Mouse (Mus musculus): Measurements from ENCODE around the gene Cracr2a. TPM values are rescaled to one million over a fixed set of nuclear protein-coding genes. Genes with fewer than 3 reads are reported as not detected.
A peak's percentile ranks its signal among the peaks of the same experiment; 100 is the strongest.

The Cracr2a gene
- polyA plus RNA-seq, 1 experiment from 2014 or later, result 0.81 TPM

DNA sequence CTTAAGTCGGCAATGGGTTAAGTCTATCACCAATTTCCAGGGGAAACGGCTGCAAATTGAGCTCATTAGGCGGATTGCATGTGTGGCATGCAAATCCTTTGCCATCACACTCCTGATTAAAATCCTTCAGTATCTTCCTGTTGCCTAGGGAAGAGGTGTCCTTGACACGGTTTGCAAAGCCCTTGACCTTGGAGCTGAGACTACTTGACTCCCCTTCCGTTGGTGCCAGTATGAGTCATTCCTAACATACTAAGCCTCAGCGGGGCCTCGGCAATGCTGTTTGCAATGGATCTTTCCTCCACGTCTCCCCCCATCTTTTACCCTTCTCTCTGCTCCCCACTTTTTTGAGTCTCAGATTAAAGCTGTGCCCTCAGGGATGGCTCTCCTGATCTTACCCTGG is 122.4 kb downstream of the Cracr2a start:
- Histone ChIP-seq H3K9me3 (no peaks in the 10 kb centered on the region), H3K27ac (no peak overlapping the region)
- 79% methylated on average over 8 of the region's 8 CpGs for WGBS

DNA sequence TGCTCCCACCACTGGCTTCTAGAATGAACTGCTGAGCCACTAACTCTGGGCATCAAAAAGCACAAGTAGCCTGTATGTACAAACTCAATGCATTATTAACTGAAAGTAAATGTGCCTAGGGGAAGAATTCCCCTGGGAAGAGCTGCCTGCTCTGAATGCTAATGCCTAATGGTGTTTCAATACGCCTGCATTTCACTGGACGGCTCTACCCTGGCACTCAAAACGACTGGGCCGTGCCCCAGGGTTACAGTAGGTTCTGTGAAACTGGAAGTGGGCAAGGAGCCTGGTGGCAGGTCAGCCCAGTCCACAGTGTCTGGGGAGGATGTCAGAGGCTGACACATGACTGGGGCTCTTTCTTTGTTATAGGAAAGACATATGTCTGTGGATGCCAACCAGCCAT is 123.8 kb downstream of the Cracr2a start:
- Histone ChIP-seq H3K4me3 (no peak overlapping the region), H3K36me3 (no peaks in the 10 kb centered on the region), H3K9me3 (no peaks in the 10 kb centered on the region), H3K27ac (peak overlapping the region; percentile 32; the same call in 1 of the 2 replicates), H3K27me3 (replicated peaks) (no peaks in the 10 kb centered on the region), H3K4me2 (replicated peaks) (no peak overlapping the region), H3K4me1 (peaks cover 12% of the 10 kb centered on the region), H3K9ac (no peak overlapping the region)
- peak; percentile 51; the same call in 1 of the 2 replicates for ATAC-seq (ENCODE audit: low FRiP score, low read depth)
- 46% methylated on average over 4 of the region's 4 CpGs for whole genome bisulfite sequencing

More for the DNA sequence above, 122.4 kb downstream of the Cracr2a start:
- no peak for ATAC-seq (ENCODE audit: low FRiP score, low read depth)
- Histone ChIP-seq H3K27me3 (replicated peaks) (no peaks in the 10 kb centered on the region), H3K9ac (no peak overlapping the region), H3K4me1 (peaks cover 12% of the 10 kb centered on the region), H3K36me3 (no peaks in the 10 kb centered on the region), H3K4me3 (no peak overlapping the region), H3K4me2 (replicated peaks) (no peak overlapping the region)

DNA sequence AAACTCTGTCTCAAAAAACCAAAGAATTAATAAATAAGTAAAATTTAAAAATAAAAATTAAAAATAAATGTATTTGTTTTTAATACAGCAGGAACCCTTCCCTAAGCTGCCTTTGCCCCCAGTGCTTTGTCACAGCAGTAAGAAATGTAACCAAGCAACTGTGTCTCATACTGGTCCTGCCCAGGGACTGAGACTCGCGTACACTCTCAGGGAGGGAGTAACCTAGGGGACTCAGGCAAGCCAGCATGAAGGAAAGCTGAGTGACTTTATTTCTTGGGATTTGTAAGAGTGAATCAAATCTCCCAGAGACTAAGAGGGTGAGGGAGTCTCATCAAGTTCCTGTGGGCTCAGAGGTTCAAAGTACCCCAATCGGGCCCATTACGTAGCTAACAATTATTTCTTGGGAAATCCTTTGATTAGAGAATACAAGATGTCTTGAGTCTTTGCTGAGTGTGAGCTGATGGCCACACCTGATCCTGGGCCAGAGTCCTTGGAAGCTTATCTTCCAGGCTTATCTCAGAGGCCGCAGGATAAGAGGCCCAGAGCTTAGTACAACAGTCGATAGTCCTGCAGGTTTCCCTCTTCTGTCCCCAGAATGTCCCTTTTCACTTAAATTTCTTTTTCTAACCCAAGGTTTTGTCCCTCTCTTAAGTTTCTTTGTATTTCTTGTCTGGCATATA is 126.2 kb downstream of the Cracr2a start:
- no peak overlapping the region for H3K27ac ChIP-seq
- H3K36me3 ChIP-seq, result no peaks in the 10 kb centered on the region
- H3K4me2 ChIP-seq (replicated peaks), result no peak overlapping the region
- no peak overlapping the region for H3K9ac ChIP-seq
- ATAC-seq (ENCODE audit: low FRiP score, low read depth), result no peak
- WGBS, result 96% methylated on average over 6 of the region's 6 CpGs
- no peaks in the 10 kb centered on the region for H3K9me3 ChIP-seq
- H3K27me3 ChIP-seq (replicated peaks), result no peaks in the 10 kb centered on the region
- H3K4me1 ChIP-seq, result peaks cover 12% of the 10 kb centered on the region
- H3K4me3 ChIP-seq, result no peak overlapping the region

DNA sequence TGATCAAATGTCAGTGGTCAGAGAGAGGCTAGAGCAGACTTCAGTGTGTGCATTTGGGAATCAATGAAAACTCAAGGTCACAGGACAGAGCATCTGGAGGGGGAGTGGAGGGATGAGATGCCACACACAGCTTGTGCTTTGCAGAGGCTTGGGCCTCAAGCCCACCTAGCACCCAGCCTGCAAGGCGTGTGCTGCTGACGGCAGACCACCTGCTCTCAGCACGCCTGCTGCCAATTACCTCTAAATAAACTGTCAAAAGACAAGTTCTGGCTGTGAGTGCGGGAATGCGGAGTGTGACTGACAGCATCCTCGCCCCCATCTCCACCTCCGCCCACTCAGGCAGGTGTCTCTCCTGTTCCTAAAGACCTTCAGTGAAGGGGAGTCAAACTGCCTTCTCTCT is 131.2 kb downstream of the Cracr2a start:
- 66% methylated on average over 7 of the region's 7 CpGs for WGBS

DNA sequence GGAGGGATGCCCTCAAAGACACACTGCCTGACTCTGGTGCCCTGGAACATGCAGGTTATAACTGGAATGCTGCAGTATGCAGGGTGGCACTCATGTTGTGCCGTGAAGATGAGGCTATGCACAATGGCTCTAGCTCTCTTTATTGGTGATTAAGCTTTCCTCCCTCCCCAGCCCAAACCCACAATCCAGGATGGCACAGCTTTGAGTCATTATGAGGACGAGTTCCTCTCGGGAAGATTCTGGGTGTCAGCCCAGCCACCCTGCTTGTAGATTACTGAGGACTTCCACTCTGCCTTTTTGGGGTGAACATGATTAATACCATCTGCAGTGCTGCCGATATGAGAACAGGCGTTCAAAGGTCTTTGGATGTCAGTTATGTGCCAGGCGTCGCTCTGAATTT is 132.5 kb downstream of the Cracr2a start:
- no peak overlapping the region for H3K27ac ChIP-seq
- H3K4me3 ChIP-seq, result no peak overlapping the region
- H3K36me3 ChIP-seq, result peaks cover 18% of the 10 kb centered on the region; the same call in 1 of the 2 replicates
- no peaks in the 10 kb centered on the region for H3K4me1 ChIP-seq
- no peaks in the 10 kb centered on the region for H3K9me3 ChIP-seq
- no peaks in the 10 kb centered on the region for H3K27me3 ChIP-seq (replicated peaks)
- 93% methylated on average over 7 of the region's 7 CpGs for WGBS
- H3K4me2 ChIP-seq (replicated peaks), result no peak overlapping the region
- ATAC-seq (ENCODE audit: low FRiP score, low read depth), result no peak
- H3K9ac ChIP-seq, result no peak overlapping the region

More for the DNA sequence above, 131.2 kb downstream of the Cracr2a start:
- H3K4me1 ChIP-seq, result no peaks in the 10 kb centered on the region
- no peak overlapping the region for H3K4me2 ChIP-seq (replicated peaks)
- H3K36me3 ChIP-seq, result peaks cover 16% of the 10 kb centered on the region; the same call in 1 of the 2 replicates
- no peak overlapping the region for H3K4me3 ChIP-seq
- ATAC-seq (ENCODE audit: low FRiP score, low read depth), result no peak
- no peaks in the 10 kb centered on the region for H3K9me3 ChIP-seq
- H3K9ac ChIP-seq, result no peak overlapping the region
- H3K27ac ChIP-seq, result no peak overlapping the region
- H3K27me3 ChIP-seq (replicated peaks), result no peaks in the 10 kb centered on the region

DNA sequence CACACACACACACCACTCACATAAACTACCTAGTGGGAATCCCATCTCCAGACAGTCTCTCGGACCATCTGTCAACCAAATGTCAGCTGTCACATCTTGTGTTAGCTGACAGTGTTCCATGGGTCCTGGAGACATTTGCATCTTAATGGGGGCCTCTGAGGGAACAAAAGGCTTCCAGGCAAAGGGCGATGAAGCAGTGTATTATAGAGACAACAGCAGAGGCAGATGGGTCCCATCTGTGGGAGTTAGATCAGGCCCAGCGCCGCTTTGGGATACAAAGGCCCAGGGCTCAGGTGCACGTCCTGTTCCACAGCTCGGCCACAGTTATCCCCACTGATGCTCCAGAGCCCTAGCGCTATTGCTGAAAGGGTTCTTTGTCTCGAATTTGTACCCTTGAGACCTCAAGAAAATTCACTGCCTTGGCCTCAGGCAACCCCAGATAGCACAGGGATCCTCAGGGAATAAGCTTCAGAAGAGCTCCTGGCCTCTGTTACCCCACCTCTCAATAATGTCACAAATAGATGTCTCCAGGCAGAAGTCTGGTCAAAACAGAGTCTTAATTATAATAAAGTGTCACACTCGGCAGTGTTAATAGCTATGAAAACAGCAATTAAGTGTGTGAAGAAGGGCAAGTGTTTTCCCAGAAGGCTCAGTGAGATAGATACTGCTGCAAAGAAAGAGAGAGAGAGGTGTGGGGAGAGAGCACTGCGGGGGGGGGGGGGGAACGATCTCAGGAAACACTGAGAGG is 140.1 kb downstream of the Cracr2a start:
- Histone ChIP-seq H3K4me2 (replicated peaks) (0 out of 2 replicates have a peak overlapping the region, but pooled peaks have one; percentile 9), H3K9ac (no peak overlapping the region), H3K9me3 (no peaks in the 10 kb centered on the region), H3K4me1 (peaks cover 28% of the 10 kb centered on the region), H3K4me3 (no peak overlapping the region), H3K27me3 (replicated peaks) (no peaks in the 10 kb centered on the region), H3K27ac (peak overlapping the region; percentile 58), H3K36me3 (peaks cover 15% of the 10 kb centered on the region; the same call in 1 of the 2 replicates)
- peak; percentile 95 for ATAC-seq (ENCODE audit: low FRiP score, low read depth)
- 8% methylated on average over 11 of the region's 11 CpGs for WGBS

DNA sequence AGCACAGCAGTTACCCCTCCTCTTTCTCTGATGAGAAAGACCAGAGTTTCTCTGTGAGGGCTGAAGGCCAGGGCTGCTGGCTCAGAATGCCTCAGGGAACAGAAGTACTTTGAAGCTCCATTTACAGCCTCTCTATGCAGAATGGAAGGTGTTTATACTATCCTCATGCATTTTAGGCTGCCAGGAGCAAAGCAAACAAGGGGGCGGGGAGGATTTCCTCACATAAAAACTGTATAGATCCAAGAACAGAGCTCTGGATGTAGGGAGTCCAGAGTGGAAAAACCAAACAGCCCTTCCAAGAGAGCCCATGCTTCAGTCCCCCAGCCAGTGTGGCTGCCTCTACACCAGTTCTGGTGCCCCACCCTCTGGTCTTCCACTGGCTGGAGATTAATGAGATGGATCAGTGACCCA is 147.1 kb downstream of the Cracr2a start:
- H3K9ac ChIP-seq, result no peak overlapping the region
- no peak overlapping the region for H3K4me2 ChIP-seq (replicated peaks)
- H3K9me3 ChIP-seq, result no peaks in the 10 kb centered on the region
- H3K4me1 ChIP-seq, result peaks cover 16% of the 10 kb centered on the region; the same call in 1 of the 2 replicates
- H3K27me3 ChIP-seq (replicated peaks), result no peaks in the 10 kb centered on the region
- H3K27ac ChIP-seq, result no peak overlapping the region
- no peak for ATAC-seq (ENCODE audit: low FRiP score, low read depth)
- WGBS, result 20% methylated on average over 1 of the region's 1 CpGs
- no peak overlapping the region for H3K4me3 ChIP-seq
- peaks cover 11% of the 10 kb centered on the region; the same call in 1 of the 2 replicates for H3K36me3 ChIP-seq

DNA sequence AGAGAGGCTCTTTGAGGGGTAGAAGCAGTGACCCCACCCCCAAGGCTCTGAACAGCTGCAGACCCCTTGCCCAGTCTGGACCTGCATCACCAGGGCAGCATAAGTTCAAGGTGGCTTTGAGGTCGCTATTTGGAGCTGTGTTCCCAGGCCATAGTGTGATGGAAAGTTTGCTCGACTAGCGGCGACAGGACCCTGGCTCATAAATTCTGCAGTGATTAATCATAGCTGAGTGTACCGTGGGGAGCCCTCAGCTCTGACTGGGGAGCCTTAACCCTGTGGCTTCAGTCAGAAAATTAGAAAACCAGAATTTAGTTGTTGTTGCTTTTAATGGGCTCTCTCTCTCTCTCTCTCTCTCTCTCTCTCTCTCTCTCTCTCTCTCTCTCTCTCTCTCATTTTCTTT is 153.8 kb downstream of the Cracr2a start:
- 31% methylated on average over 5 of the region's 5 CpGs for WGBS
- H3K9me3 ChIP-seq, result no peaks in the 10 kb centered on the region

DNA sequence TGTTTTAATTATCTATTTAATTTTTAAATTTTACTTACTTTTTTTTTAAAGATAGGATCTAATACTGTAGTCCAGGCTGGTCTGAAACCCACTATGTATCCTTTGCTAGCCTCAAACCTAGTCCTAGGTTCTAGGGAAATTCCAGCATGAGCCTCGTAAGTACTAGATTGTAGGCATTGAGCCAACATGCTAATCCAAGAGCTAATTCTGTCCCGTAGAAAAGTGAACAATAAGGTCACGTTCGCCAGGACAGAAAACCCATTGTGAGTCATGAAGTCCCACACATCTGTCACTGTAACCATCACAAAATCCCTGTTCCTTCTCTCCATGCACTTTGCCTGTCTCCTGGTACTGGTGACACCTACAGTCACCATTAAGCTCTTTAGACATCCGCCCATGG is 154.3 kb downstream of the Cracr2a start:
- 49% methylated on average over 5 of the region's 5 CpGs for WGBS
- peaks cover 36% of the 10 kb centered on the region; the same call in 1 of the 2 replicates for H3K4me1 ChIP-seq

More for the DNA sequence above, 153.8 kb downstream of the Cracr2a start:
- Histone ChIP-seq H3K27ac (no peak overlapping the region), H3K4me1 (peaks cover 31% of the 10 kb centered on the region; the same call in 1 of the 2 replicates), H3K4me3 (no peak overlapping the region), H3K27me3 (replicated peaks) (no peaks in the 10 kb centered on the region), H3K4me2 (replicated peaks) (no peak overlapping the region), H3K9ac (no peak overlapping the region), H3K36me3 (peaks cover 7% of the 10 kb centered on the region; the same call in 1 of the 2 replicates)
- ATAC-seq (ENCODE audit: low FRiP score, low read depth), result no peak

DNA sequence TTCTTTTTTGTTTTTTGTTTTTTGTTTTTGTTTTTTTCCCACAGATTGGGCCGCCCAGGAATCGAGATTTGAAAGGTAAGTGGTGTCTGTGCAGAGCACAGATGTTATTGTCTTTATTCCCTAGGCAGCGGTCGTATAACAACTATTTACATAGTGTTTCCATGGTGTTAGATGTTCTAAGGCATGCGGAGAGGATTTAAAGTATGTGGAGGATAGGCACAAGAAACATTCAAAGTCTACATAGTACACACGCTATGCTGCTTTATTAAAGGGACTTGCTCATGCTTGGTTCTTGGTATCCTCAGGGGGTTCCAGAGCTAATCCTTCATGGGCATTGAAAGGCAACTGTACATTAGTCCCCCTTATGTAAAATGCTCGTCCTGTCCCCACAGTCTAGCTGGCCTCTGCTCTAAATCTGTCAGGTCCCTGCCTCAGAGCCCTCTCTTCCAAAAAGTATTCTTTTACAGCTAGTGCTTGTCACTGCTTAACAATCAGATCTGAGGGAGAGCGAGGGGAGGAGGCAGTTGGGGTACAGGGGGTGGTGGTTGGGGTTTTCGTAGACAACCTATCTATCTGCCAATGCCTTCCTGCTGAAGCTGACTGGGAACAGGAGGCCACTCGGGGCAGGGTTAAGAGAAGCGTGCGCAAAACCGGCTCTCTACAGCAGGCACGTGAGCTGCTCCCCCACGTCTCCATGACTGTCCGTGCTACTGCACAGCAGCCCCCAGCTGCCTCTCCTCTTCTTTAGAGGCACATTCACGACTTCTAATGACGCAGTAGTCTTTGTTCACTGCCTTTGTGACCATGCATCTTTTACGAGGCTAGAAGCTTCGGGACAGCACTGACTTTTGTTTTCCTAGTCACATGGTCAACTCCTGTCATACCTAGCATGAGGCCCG is 156.3 kb downstream of the Cracr2a start:
- Histone ChIP-seq H3K9ac (peak overlapping the region; percentile 26; the same call in 1 of the 2 replicates), H3K4me1 (peaks cover 37% of the 10 kb centered on the region; the same call in 1 of the 2 replicates)

More for the DNA sequence above, 154.3 kb downstream of the Cracr2a start:
- no peak overlapping the region for H3K9ac ChIP-seq
- ATAC-seq (ENCODE audit: low FRiP score, low read depth), result no peak
- H3K4me3 ChIP-seq, result no peak overlapping the region
- no peak overlapping the region for H3K27ac ChIP-seq
- peaks cover 4% of the 10 kb centered on the region; the same call in 1 of the 2 replicates for H3K36me3 ChIP-seq
- no peaks in the 10 kb centered on the region for H3K27me3 ChIP-seq (replicated peaks)
- H3K4me2 ChIP-seq (replicated peaks), result no peak overlapping the region
- no peaks in the 10 kb centered on the region for H3K9me3 ChIP-seq

DNA sequence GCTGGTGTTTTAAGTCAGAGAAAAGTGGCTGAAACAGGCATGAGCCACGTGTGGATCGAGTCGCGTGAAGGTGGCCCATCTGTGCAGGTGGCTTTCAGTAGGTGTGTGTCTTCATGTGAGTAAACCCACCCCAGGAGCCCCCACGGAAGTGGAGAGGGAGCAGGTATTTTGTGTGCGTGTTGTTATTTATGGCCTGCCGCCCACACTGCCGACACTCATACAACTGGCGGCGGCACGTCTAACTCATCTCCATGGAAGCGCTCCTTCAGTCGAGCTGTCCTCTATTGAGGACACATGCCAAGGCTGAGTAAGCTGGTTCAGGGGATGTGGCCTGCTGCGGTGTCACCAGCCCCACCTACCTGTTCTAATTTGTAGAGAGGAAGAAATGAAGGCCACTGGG is 158.7 kb downstream of the Cracr2a start:
- no peak overlapping the region for H3K4me2 ChIP-seq (replicated peaks)
- no peak for ATAC-seq (ENCODE audit: low FRiP score, low read depth)
- no peak overlapping the region for H3K27ac ChIP-seq
- peaks cover 38% of the 10 kb centered on the region for H3K4me1 ChIP-seq
- H3K27me3 ChIP-seq (replicated peaks), result no peaks in the 10 kb centered on the region
- no peak overlapping the region for H3K4me3 ChIP-seq
- H3K36me3 ChIP-seq, result 0 out of 2 replicates have a peak, but pooled peaks cover 4% of the 10 kb centered on the region
- WGBS, result 65% methylated on average over 14 of the region's 14 CpGs
- no peak overlapping the region for H3K9ac ChIP-seq
- no peaks in the 10 kb centered on the region for H3K9me3 ChIP-seq

More for the DNA sequence above, 156.3 kb downstream of the Cracr2a start:
- peak overlapping the region; percentile 69 for H3K27ac ChIP-seq
- no peaks in the 10 kb centered on the region for H3K36me3 ChIP-seq
- 12% methylated on average over 21 of the region's 21 CpGs for WGBS
- H3K4me3 ChIP-seq, result no peak overlapping the region
- ATAC-seq (ENCODE audit: low FRiP score, low read depth), result peak; percentile 88
- no peaks in the 10 kb centered on the region for H3K27me3 ChIP-seq (replicated peaks)
- H3K4me2 ChIP-seq (replicated peaks), result peak overlapping the region; percentile 32
- no peaks in the 10 kb centered on the region for H3K9me3 ChIP-seq

Measured in neural tube, embryonic 12.5 days (tissue).